Mouse (Mus musculus) cortical plate, adult 2 months (tissue): ENCODE data around the gene H2-Q7.
"Not testable (repeated sequence)": the region's sequence is repeated elsewhere in the genome, so short reads cannot be mapped to it uniquely, and the experiment has no call there.

Experiments used
- CTCF ChIP-seq: fragments of 200-500 bp; IDR thresholded peaks from 2 replicates; pipeline ENCODE4 v1.5.1; 2011; ENCODE audit warnings: mild to moderate bottlenecking, control low read depth, low read length; ENCODE audit not compliant: insufficient read depth; ENCODE audit errors: extremely low read depth
- POLR2A ChIP-seq: fragments of 200-500 bp; IDR thresholded peaks from 2 replicates; pipeline ENCODE4 v1.6.1; 2011; ENCODE audit warnings: mild to moderate bottlenecking, low read length, control low read depth; ENCODE audit not compliant: insufficient read depth; ENCODE audit errors: extremely low read depth

GRCm38 (mm10) chr17:35421331-35421730, 17.6 kb upstream of the H2-Q7 start:
- not testable (repeated sequence) for TF ChIP-seq POLR2A, CTCF
